Mouse (Mus musculus): ENCODE results near the gene Abcc4. TPM values are rescaled to one million over a fixed set of nuclear protein-coding genes. Genes with fewer than 3 reads are reported as not detected.

Abcc4 gene
- total and polyA plus RNA-seq, 3 experiments: 10.4 to 28.7 (median 26.5) TPM

DNA sequence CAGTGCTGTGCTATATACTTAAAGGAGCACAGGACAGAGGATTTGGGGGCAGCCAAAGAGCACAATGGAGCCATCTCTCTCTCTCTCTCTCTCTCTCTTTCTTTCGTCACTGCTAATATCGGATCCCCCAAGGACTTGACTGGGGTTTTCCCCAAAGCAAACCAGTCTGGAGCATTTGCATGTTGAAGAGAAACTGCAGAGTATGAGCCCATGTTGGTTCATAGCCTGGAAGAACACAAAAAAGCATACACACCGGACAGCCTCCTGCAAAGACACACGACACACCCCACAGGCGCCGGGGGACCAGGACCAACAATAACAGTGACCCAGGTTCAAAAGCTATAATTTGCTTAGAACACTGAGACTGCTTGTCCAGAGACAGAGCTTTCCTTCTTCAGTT is 14.1 kb downstream of the Abcc4 start:
- in situ Hi-C loops (cut with MboI; ENCODE audit: low pct_ligation_motif_present, low pct_unique_long_range_greater_than_20kb, low sequenced_read_pairs): loop anchor here (25.0 kb wide), 1 partner anchor 1595 kb away; the partner anchor contains the start of gene Mbnl2

DNA sequence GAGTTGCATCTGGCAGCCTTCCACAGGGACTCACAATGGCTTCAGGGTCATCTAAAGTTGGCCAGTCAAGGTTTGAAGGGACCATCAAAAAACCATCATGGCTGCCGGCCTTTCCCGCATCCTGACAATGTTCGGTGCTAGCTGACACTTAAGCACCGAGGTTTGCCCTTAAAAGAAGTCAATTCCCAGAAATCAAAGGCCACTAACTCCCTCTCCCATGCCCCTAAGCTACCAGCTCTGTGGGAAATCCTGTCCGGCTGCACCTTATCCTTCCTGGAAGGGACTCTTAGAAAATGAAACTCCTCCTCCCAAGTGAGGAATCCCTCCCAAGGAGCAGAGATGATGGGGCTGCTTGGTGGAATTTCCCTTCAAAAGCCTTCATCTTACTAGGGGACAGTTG is 14.6 kb downstream of the Abcc4 start:
- dilution Hi-C loops (cut with MboI; ENCODE audit: extremely low pct_ligation_motif_present, extremely low pct_unique_long_range_greater_than_20kb, low sequenced_read_pairs): no loop called here
- peak overlapping the region; percentile 100 for H3K27ac ChIP-seq (ENCODE audit: insufficient read depth, low read depth)
- in situ Hi-C loops (cut with MboI; ENCODE audit: low pct_ligation_motif_present, low pct_unique_long_range_greater_than_20kb, low sequenced_read_pairs): loop anchor here (25.0 kb wide), 1 partner anchor 1596 kb away; the partner anchor contains the start of gene Mbnl2
- no peak for TF ChIP-seq TBP (conservative IDR thresholded peaks at IDR 0.05; ENCODE audit: low read depth, low read length)
- TF ChIP-seq SMC3 (IDR thresholded peaks at IDR 0.05; ENCODE audit: low read depth, low read length): no peak
- no peak for TF ChIP-seq E2F4 (IDR thresholded peaks at IDR 0.05; ENCODE audit: insufficient replicate concordance, low read depth, low read length)
- TF ChIP-seq ZC3H11A (IDR thresholded peaks at IDR 0.05; ENCODE audit: low read depth, low read length): no peak
- TF ChIP-seq GABPA (IDR thresholded peaks at IDR 0.05; ENCODE audit: insufficient replicate concordance, low read depth, low read length): no peak
- no peak for TF ChIP-seq MYC (IDR thresholded peaks at IDR 0.05; ENCODE audit: low read depth, low read length)
- no peak for TF ChIP-seq MAZ (IDR thresholded peaks at IDR 0.05; ENCODE audit: low read depth, low read length)
- TF ChIP-seq ETS1 (conservative IDR thresholded peaks at IDR 0.05; ENCODE audit: low read depth, low read length): no peak
- TF ChIP-seq CHD1 (IDR thresholded peaks at IDR 0.05; ENCODE audit: low read depth, low read length): no peak
- no peak for TF ChIP-seq JUN (IDR thresholded peaks at IDR 0.05; ENCODE audit: insufficient read depth, low read depth, low read length)
- no peak for TF ChIP-seq RAD21 (IDR thresholded peaks at IDR 0.05; ENCODE audit: low read depth, low read length)
- no peak for TF ChIP-seq JUND (conservative IDR thresholded peaks at IDR 0.05; ENCODE audit: low read depth, low read length)
- no peak for TF ChIP-seq PAX5 (IDR thresholded peaks at IDR 0.05; ENCODE audit: low read length)
- TF ChIP-seq SIN3A (IDR thresholded peaks at IDR 0.05; ENCODE audit: low read length): no peak
- TF ChIP-seq TCF12 (IDR thresholded peaks at IDR 0.05; ENCODE audit: low read depth, low read length): no peak
- no peak for TF ChIP-seq USF1 (IDR thresholded peaks at IDR 0.05; ENCODE audit: low read depth, low read length)
- TF ChIP-seq USF2 (conservative IDR thresholded peaks at IDR 0.05; ENCODE audit: low read depth, low read length): no peak
- no peak for TF ChIP-seq POLR2AphosphoS2 (IDR thresholded peaks at IDR 0.05; ENCODE audit: low read depth, low read length)

More for the DNA sequence above, 14.1 kb downstream of the Abcc4 start:
- peak; percentile 95 for DNase-seq (ENCODE audit: extremely low read depth)
- TF ChIP-seq CHD1 (IDR thresholded peaks at IDR 0.05; ENCODE audit: low read depth, low read length): peak; percentile 36; the same call in 1 of the 2 replicates
- TF ChIP-seq USF1 (IDR thresholded peaks at IDR 0.05; ENCODE audit: low read depth, low read length): no peak
- peak; percentile 58; the same call in 1 of the 2 replicates for TF ChIP-seq MXI1 (IDR thresholded peaks at IDR 0.05; ENCODE audit: low read depth, low read length)
- peak; percentile 78; the same call in 1 of the 2 replicates for TF ChIP-seq TBP (conservative IDR thresholded peaks at IDR 0.05; ENCODE audit: low read depth, low read length)
- peak; percentile 61 for TF ChIP-seq BHLHE40 (IDR thresholded peaks at IDR 0.05; ENCODE audit: low read depth, low read length)
- TF ChIP-seq PAX5 (IDR thresholded peaks at IDR 0.05; ENCODE audit: low read length): no peak
- peak; percentile 67 for TF ChIP-seq POLR2A (IDR thresholded peaks at IDR 0.05; ENCODE audit: low read depth, low read length)
- TF ChIP-seq E2F4 (IDR thresholded peaks at IDR 0.05; ENCODE audit: insufficient replicate concordance, low read depth, low read length): no peak
- TF ChIP-seq MEF2A (IDR thresholded peaks at IDR 0.05; ENCODE audit: borderline replicate concordance, low read depth, low read length): peak; percentile 93
- TF ChIP-seq ZMIZ1 (IDR thresholded peaks at IDR 0.05; ENCODE audit: low read depth, low read length): peak; percentile 72
- TF ChIP-seq MYC (IDR thresholded peaks at IDR 0.05; ENCODE audit: low read depth, low read length): peak; percentile 68; the same call in 1 of the 2 replicates
- TF ChIP-seq SIN3A (IDR thresholded peaks at IDR 0.05; ENCODE audit: low read length): peak; percentile 85
- 0 out of 2 replicates have a peak, but pooled peaks have one; percentile 19 for TF ChIP-seq UBTF (IDR thresholded peaks at IDR 0.05; ENCODE audit: low read depth, low read length)
- TF ChIP-seq ETS1 (conservative IDR thresholded peaks at IDR 0.05; ENCODE audit: low read depth, low read length): peak; percentile 88
- peak; percentile 15 for TF ChIP-seq RAD21 (IDR thresholded peaks at IDR 0.05; ENCODE audit: low read depth, low read length)
- peak; percentile 62; the same call in 1 of the 2 replicates for TF ChIP-seq NELFE (IDR thresholded peaks at IDR 0.05; ENCODE audit: low read depth, low read length)
- 0 out of 2 replicates have a peak, but pooled peaks have one; percentile 43 for TF ChIP-seq KAT2A (IDR thresholded peaks at IDR 0.05; ENCODE audit: insufficient replicate concordance, low read length)
- no peak for TF ChIP-seq USF2 (conservative IDR thresholded peaks at IDR 0.05; ENCODE audit: low read depth, low read length)
- TF ChIP-seq ZNF384 (IDR thresholded peaks at IDR 0.05; ENCODE audit: low read depth, low read length): peak; percentile 31; the same call in 1 of the 2 replicates
- TF ChIP-seq JUND (conservative IDR thresholded peaks at IDR 0.05; ENCODE audit: low read depth, low read length): peak; percentile 77
- peak; percentile 69; the same call in 1 of the 2 replicates for TF ChIP-seq MAZ (IDR thresholded peaks at IDR 0.05; ENCODE audit: low read depth, low read length)
- peak; percentile 30; the same call in 1 of the 2 replicates for TF ChIP-seq SMC3 (IDR thresholded peaks at IDR 0.05; ENCODE audit: low read depth, low read length)
- peak; percentile 75 for TF ChIP-seq IRF4 (IDR thresholded peaks at IDR 0.05; ENCODE audit: low read depth, low read length)
- TF ChIP-seq POLR2AphosphoS2 (IDR thresholded peaks at IDR 0.05; ENCODE audit: low read depth, low read length): no peak
- TF ChIP-seq TCF12 (IDR thresholded peaks at IDR 0.05; ENCODE audit: low read depth, low read length): peak; percentile 83
- TF ChIP-seq HCFC1 (IDR thresholded peaks at IDR 0.05; ENCODE audit: low read depth, low read length): no peak; the same call in 1 of the 2 replicates
- TF ChIP-seq MAX (IDR thresholded peaks at IDR 0.05; ENCODE audit: low read length): peak; percentile 78
- 0 out of 2 replicates have a peak, but pooled peaks have one; percentile 66 for TF ChIP-seq CHD2 (IDR thresholded peaks at IDR 0.05; ENCODE audit: low read length)
- peak; percentile 71 for TF ChIP-seq JUN (IDR thresholded peaks at IDR 0.05; ENCODE audit: insufficient read depth, low read depth, low read length)
- TF ChIP-seq EP300 (IDR thresholded peaks at IDR 0.05; ENCODE audit: low read length): peak; percentile 87
- no peak for TF ChIP-seq GABPA (IDR thresholded peaks at IDR 0.05; ENCODE audit: insufficient replicate concordance, low read depth, low read length)
- 0 out of 2 replicates have a peak, but pooled peaks have one; percentile 64 for TF ChIP-seq RCOR1 (conservative IDR thresholded peaks at IDR 0.05; ENCODE audit: low read depth, low read length)
- TF ChIP-seq NRF1 (IDR thresholded peaks at IDR 0.05; ENCODE audit: low read depth, low read length): peak; percentile 39; the same call in 1 of the 2 replicates
- Histone ChIP-seq H3K4me1 (ENCODE audit: control insufficient read depth in 1 of 2, insufficient read depth in 2 of 2) (peaks cover 45 to 85% of the 10 kb centered on the region in 2 experiments), H3K36me3 (replicated peaks in 1 of 2; ENCODE audit: control insufficient read depth in 1 of 2, insufficient read depth in 1 of 2, low read length in 1 of 2) (peaks cover 37 to 54% of the 10 kb centered on the region in 2 experiments), H3K9me3 (replicated peaks; ENCODE audit: low read length) (peaks cover 11% of the 10 kb centered on the region), H3K79me2 (replicated peaks; ENCODE audit: control insufficient read depth, extremely low read depth, insufficient read depth, poor library complexity, severe bottlenecking) (peaks cover 13% of the 10 kb centered on the region; the same call in 1 of the 2 replicates), H3K27me3 (replicated peaks) (no peaks in the 10 kb centered on the region), H3K27ac (ENCODE audit: insufficient read depth, low read depth) (peak overlapping the region; percentile 100), H3K4me2 (ENCODE audit: insufficient read depth, low read depth, poor library complexity, severe bottlenecking) (peak overlapping the region; percentile 65), H3K9ac (ENCODE audit: insufficient read depth, low read depth) (peak overlapping the region; percentile 83), H3K4me3 (replicated peaks in 1 of 3; ENCODE audit: low read depth in 2 of 3, low read length in 2 of 3, poor library complexity in 1 of 3) (peak overlapping the region; percentile 46 to 58 (median 54))
- dilution Hi-C loops (cut with MboI; ENCODE audit: extremely low pct_ligation_motif_present, extremely low pct_unique_long_range_greater_than_20kb, low sequenced_read_pairs): no loop called here

More for the DNA sequence above, 14.6 kb downstream of the Abcc4 start:
- no peak for DNase-seq (ENCODE audit: extremely low read depth)
- Histone ChIP-seq H3K4me2 (ENCODE audit: insufficient read depth, low read depth, poor library complexity, severe bottlenecking) (peak overlapping the region; percentile 65), H3K36me3 (replicated peaks in 1 of 2; ENCODE audit: control insufficient read depth in 1 of 2, insufficient read depth in 1 of 2, low read length in 1 of 2) (peaks cover 32 to 49% of the 10 kb centered on the region in 2 experiments), H3K4me3 (replicated peaks in 1 of 3; ENCODE audit: low read depth in 2 of 3, low read length in 2 of 3, poor library complexity in 1 of 3) (peak overlapping the region; percentile 8 to 32 (median 28)), H3K79me2 (replicated peaks; ENCODE audit: control insufficient read depth, extremely low read depth, insufficient read depth, poor library complexity, severe bottlenecking) (peaks cover 11% of the 10 kb centered on the region; the same call in 1 of the 2 replicates), H3K9me3 (replicated peaks; ENCODE audit: low read length) (peaks cover 8% of the 10 kb centered on the region), H3K9ac (ENCODE audit: insufficient read depth, low read depth) (peak overlapping the region; percentile 57), H3K27me3 (replicated peaks) (no peaks in the 10 kb centered on the region), H3K4me1 (ENCODE audit: control insufficient read depth in 1 of 2, insufficient read depth in 2 of 2) (peaks cover 46 to 86% of the 10 kb centered on the region in 2 experiments)
